Comparison of ENCODE assay signal across 8 mouse cellular contexts in genomic region chr2:133552031-133552841, GRCm38 (mm10). TPM values are rescaled to one million over a fixed set of nuclear protein-coding genes. Genes with fewer than 3 reads are reported as not detected.
DNase-seq lines count a peak whose midpoint lies in the region; ATAC-seq and TF ChIP-seq lines count a peak whose summit lies in the region.

Gene Bmp2, plus strand, starts transcription at chr2:133552159.

- POLR2A ChIA-PET in Patski (lab: Charles Lee), result no interaction called here

- no peaks in the 10 kb centered on the region for H3K9me3 ChIP-seq in hindbrain, embryonic 15.5 days

- no peak within 1 kb of the TSS for H3K27ac ChIP-seq in hindbrain, embryonic 15.5 days (replicated peaks)
- no peak within 1 kb of the TSS for H3K27ac ChIP-seq in left cerebral cortex, adult 2 months

- in situ Hi-C loops in Patski (cut with MboI; ENCODE audit: low pct_unique_long_range_greater_than_20kb), result loop anchor here (10.0 to 25.0 kb wide), 2 partner anchors 460 to 933 kb away; no protein-coding TSS in a partner anchor

- under 1% methylated on average over 86 of the region's 110 CpGs for WGBS in hindbrain, embryonic 15.5 days

- H3K36me3 ChIP-seq in hindbrain, embryonic 15.5 days, result no peaks in the 10 kb centered on the region

- no peak for TF ChIP-seq CTCF in Patski (IDR thresholded peaks at IDR 0.05)
- 0 out of 2 replicates have a peak, but pooled peaks have one; percentile 5 for TF ChIP-seq CTCF in brain, embryonic 14.5 days (IDR thresholded peaks at IDR 0.05; ENCODE audit: borderline replicate concordance, extremely low read depth, insufficient read depth, insufficient read length)
- TF ChIP-seq CTCF in left cerebral cortex, adult 2 months (IDR thresholded peaks at IDR 0.05), result peak; percentile 14

- H3K4me1 ChIP-seq in hindbrain, embryonic 15.5 days (replicated peaks), result peaks cover 26% of the 10 kb centered on the region

- intact Hi-C loops in left cerebral cortex, adult 2 months (cut with DNase I), result loop anchor here (5.0 kb wide), 3 partner anchors 170 to 990 kb away; no protein-coding TSS in a partner anchor

- no peak for TF ChIP-seq POLR2A in brain, embryonic 14.5 days (IDR thresholded peaks at IDR 0.05; ENCODE audit: borderline replicate concordance, extremely low read depth, insufficient read depth, insufficient read length, poor library complexity, severe bottlenecking)

- ATAC-seq in Patski, result peak; percentile 57
- ATAC-seq in hindbrain, embryonic 15.5 days (ENCODE audit: low FRiP score, low read depth), result peak; percentile 62
- ATAC-seq in inflammation-experienced regulatory T-cells, adult 6 months, result no peak

- DNase-seq in Patski (ENCODE audit: low read depth, low spot score), result no peak
- DNase-seq in brain, embryonic 14.5 days (ENCODE audit: low read depth), result peak; percentile 71
- DNase-seq in gastrocnemius, postnatal 10 days, result peak; percentile 73
- DNase-seq in left cerebral cortex, adult 2 months (ENCODE audit: extremely low spot score in 1 of 2, low spot score in 2 of 2), result peak; percentile 50 to 56
- DNase-seq in lung, postnatal 36 days, result peak; percentile 61
- DNase-seq in right cerebral cortex, adult 2 months (ENCODE audit: low spot score in 2 of 2), result peak; percentile 43 to 49

- H3K4me3 ChIP-seq in hindbrain, embryonic 15.5 days, result peak within 1 kb of the TSS; percentile 67
- H3K4me3 ChIP-seq in left cerebral cortex, adult 2 months, result peak within 1 kb of the TSS; percentile 61

- H3K9ac ChIP-seq in hindbrain, embryonic 15.5 days, result peak within 1 kb of the TSS; percentile 53

- peak within 1 kb of the TSS; percentile 95 for H3K4me2 ChIP-seq in hindbrain, embryonic 15.5 days

- peaks cover 20% of the 10 kb centered on the region for H3K27me3 ChIP-seq in Patski
- H3K27me3 ChIP-seq in hindbrain, embryonic 15.5 days, result peaks cover 52% of the 10 kb centered on the region

- CTCF ChIA-PET in Patski (lab: Charles Lee), result no interaction called here

RNA-seq across cellular contexts. Expression of gene Bmp2, which starts in this region (rescaled TPM):
- polyA plus RNA-seq in Patski (2021), result 0.04 TPM
- 1.2 and 2.1 TPM in 2 replicates for polyA plus RNA-seq in brain, embryonic 14.5 days (2012; rRNA removed)
- 1 to 10 TPM; 2.2 to 2.6 TPM for total RNA-seq in gastrocnemius, postnatal 10 days (2021)
- 3.6 and 3.8 TPM in 2 replicates for polyA plus RNA-seq in hindbrain, embryonic 15.5 days (2015; fragmentation: Nextera tagmentation; extraction: Ambion mirVana)
- 1 to 10 TPM; 2.9 TPM for total RNA-seq in left cerebral cortex, adult 2 months (2021)
- not detected for polyA plus RNA-seq in inflammation-experienced regulatory T-cells, adult 6 months (2017; shearing (Covaris generic))

Comparison
In these comparisons a context has a peak if more than half of its experiments do, and no peak if none do; other contexts are left out.
1. Peak in ATAC-seq in Patski; RNA of the gene not detected or under 1 TPM.